Mouse (Mus musculus) hindbrain, embryonic 14.5 days (tissue): Measurements from ENCODE around the gene Rnf217. TPM values are rescaled to one million over a fixed set of nuclear protein-coding genes. Genes with fewer than 3 reads are reported as not detected.

Experiments used
- ATAC-seq: fragments of 200-750 bp; cut with Nextera tagmentation; 2 replicates; pipeline ENCODE4 v1.8.0; 2017; ENCODE audit warnings: moderate number of reproducible peaks, mild to moderate bottlenecking, moderate TSS enrichment, moderate library complexity; ENCODE audit not compliant: low FRiP score
- DNase-seq: peaks from one replicate; pipeline ENCODE4 v3.0.0-alpha.2; 2015; ENCODE audit warnings: low spot score
- H3K27ac ChIP-seq: fragments of 300-500 bp; sonication (generic); 2 replicates; pipeline ENCODE4 v1.5.1; 2014; ENCODE audit warnings: mild to moderate bottlenecking, moderate library complexity
- H3K27me3 ChIP-seq: fragments of 300-500 bp; sonication (generic); 2 replicates; pipeline ENCODE4 v1.6.1; 2014; ENCODE audit warnings: mild to moderate bottlenecking, low read length, mixed read lengths; ENCODE audit not compliant: control insufficient read depth, insufficient read depth
- H3K36me3 ChIP-seq: fragments of 300-500 bp; sonication (generic); replicated peaks from 2 replicates; pipeline ENCODE4 v1.6.1; 2014; ENCODE audit not compliant: control insufficient read depth, insufficient read depth
- H3K4me1 ChIP-seq: fragments of 300-500 bp; sonication (generic); replicated peaks from 2 replicates; pipeline ENCODE4 v1.6.1; 2014; ENCODE audit warnings: antibody characterized with exemption, low read length, mixed read lengths; ENCODE audit not compliant: control insufficient read depth, insufficient read depth
- H3K4me2 ChIP-seq: fragments of 300-500 bp; sonication (generic); replicated peaks from 2 replicates; pipeline ENCODE4 v1.6.1; 2014; ENCODE audit warnings: mild to moderate bottlenecking, moderate library complexity
- H3K4me3 ChIP-seq: fragments of 300-500 bp; sonication (generic); replicated peaks from 2 replicates; pipeline ENCODE4 v1.5.1; 2014; ENCODE audit warnings: mild to moderate bottlenecking, low read length
- H3K9ac ChIP-seq: fragments of 300-500 bp; sonication (generic); 2 replicates; pipeline ENCODE4 v1.6.1; 2014
- H3K9me3 ChIP-seq: fragments of 300-500 bp; sonication (generic); 2 replicates; pipeline ENCODE4 v1.6.1; 2016; ENCODE audit warnings: low read length; ENCODE audit not compliant: control insufficient read depth
- WGBS: fragments of 180-500 bp; shearing (Covaris S2); extraction: QIAGEN DNeasy Blood & Tissue Kit; methylation state at CpG from one replicate; pipeline ENCODE4 v1.1.7; 2014; 5-methylcytosine and 5-hydroxymethylcytosine counted together
- polyA plus RNA-seq: library from polyadenylated mRNA; unstranded; fragments of >200 nt; fragmentation: Nextera tagmentation; extraction: Ambion mirVana; gene quantifications from 2 replicates; pipeline ENCODE4 v1.2.1, GENCODE M21; 2014

The Rnf217 gene
- polyA plus RNA-seq, 1 experiment from 2014 or later, result 3.2 TPM

DNA sequence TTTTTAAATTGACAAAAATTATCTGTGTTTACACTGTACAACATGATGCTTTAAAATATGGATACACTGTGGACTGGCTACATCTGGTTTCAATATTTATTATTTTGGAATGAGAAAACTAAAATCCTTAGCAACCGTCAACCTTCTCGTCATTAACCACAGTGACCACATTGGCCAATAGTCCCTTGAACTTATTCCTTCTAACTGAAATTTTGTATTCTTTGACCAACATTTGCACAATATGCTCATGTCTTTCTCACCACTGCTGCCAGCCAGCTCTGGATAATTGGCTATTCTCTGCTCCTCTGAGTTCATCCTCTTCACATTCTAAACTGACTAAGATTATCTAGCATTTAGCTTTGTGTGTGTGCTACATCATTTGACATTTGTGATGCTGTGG lies 69.6 kb downstream of the Rnf217 start:
- WGBS, result 90% methylated on average over 2 of the region's 2 CpGs
- DNase-seq, result no peak
- Histone ChIP-seq H3K27ac (no peak overlapping the region), H3K9me3 (no peaks in the 10 kb centered on the region), H3K27me3 (no peaks in the 10 kb centered on the region), H3K4me2 (no peak overlapping the region), H3K4me3 (no peak overlapping the region), H3K4me1 (no peaks in the 10 kb centered on the region), H3K36me3 (no peaks in the 10 kb centered on the region), H3K9ac (no peak overlapping the region)
- no peak for ATAC-seq

DNA sequence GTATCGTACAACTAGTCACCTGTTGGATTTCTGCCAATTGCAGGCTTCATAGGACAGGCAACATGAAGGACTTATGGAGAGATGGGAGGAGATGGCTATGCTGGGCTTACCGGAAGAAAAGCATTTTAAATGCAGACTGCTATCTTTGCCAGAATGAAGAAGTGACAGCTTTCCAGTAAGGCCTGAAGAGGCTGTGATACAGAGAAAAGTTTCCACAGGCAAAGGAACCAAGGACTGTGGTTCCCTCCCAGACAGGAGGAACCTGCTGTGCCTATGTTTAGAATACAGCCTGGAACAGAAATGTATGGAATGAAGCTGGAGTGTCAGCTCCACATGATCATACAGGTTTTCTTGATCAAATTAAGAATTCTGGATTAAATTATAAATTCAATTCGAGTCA lies 70.3 kb downstream of the Rnf217 start:
- Histone ChIP-seq H3K4me2 (no peak overlapping the region), H3K9ac (no peak overlapping the region), H3K27me3 (no peaks in the 10 kb centered on the region), H3K4me1 (no peaks in the 10 kb centered on the region), H3K27ac (no peak overlapping the region), H3K36me3 (no peaks in the 10 kb centered on the region), H3K9me3 (no peaks in the 10 kb centered on the region), H3K4me3 (no peak overlapping the region)
- ATAC-seq (no peak), DNase-seq (no peak)
- WGBS, result 84% methylated on average over 3 of the region's 3 CpGs

DNA sequence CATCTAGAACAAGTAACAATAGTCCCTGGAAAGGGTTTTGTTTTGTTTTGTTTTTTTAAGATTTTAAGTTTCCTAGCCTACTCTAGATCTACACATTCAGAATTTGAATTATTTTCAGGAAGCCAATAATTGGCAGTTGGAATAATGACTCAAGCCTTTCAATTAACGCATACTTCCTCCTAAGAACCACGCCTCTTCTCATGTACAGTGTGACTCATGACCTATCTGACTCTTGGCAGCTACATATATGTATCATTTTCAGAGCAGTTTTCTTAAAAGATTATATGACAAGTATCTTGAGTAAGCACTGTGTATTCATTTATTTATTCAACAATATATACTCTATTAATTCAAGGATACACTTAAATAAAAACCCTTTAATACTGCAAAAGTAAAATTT lies 70.7 kb downstream of the Rnf217 start:
- no peak for ATAC-seq
- WGBS, result 96% methylated on average over 2 of the region's 2 CpGs

DNA sequence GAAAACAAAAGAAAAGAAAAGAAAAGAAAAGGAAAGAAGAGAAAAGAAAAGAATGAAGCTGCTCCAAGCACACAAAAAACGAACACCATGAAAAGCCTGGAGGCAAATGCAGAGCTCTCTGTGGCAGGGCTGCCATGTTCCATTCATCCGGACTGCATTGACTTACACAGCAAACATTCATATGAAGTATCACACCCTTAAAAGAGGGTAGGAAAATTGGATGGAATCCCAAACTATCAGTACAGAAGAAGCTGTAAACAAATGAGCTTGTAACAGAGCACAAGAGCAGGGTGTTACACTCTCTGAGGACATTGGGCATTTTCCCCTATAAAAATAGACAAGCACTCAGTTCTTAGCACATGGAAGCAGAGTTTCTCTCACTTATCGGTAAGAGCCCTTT lies 71.8 kb downstream of the Rnf217 start:
- DNase-seq (no peak), ATAC-seq (no peak)
- Histone ChIP-seq H3K4me3 (no peak overlapping the region), H3K9me3 (no peaks in the 10 kb centered on the region), H3K36me3 (no peaks in the 10 kb centered on the region), H3K27ac (no peak overlapping the region), H3K4me1 (no peaks in the 10 kb centered on the region), H3K4me2 (no peak overlapping the region), H3K27me3 (no peaks in the 10 kb centered on the region), H3K9ac (no peak overlapping the region)
- WGBS, result 72% methylated on average over 3 of the region's 3 CpGs

More for the DNA sequence above, 70.7 kb downstream of the Rnf217 start:
- H3K9me3 ChIP-seq, result no peaks in the 10 kb centered on the region
- H3K4me2 ChIP-seq, result no peak overlapping the region
- H3K27ac ChIP-seq, result no peak overlapping the region
- H3K27me3 ChIP-seq, result no peaks in the 10 kb centered on the region
- H3K9ac ChIP-seq, result no peak overlapping the region
- no peaks in the 10 kb centered on the region for H3K36me3 ChIP-seq
- no peaks in the 10 kb centered on the region for H3K4me1 ChIP-seq
- no peak for DNase-seq
- H3K4me3 ChIP-seq, result no peak overlapping the region

DNA sequence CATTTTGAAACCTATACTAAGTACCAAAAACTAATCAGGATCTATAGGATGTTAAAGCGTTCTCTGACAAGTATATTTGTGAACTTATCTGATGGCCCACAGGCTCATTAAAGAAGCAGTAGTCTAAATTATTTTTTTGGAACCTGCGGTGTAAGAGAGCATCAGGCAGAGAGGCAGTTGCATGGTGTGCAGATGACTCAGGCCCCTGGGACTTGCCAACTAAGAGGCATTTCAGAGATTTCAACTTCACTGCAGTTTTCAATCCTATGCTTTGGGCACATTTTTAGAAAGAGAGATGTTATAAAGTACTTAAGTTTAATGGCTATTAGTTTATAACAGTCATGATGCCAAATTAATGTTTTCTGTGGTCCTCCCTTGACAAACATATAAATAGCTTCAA lies 73.9 kb downstream of the Rnf217 start:
- Histone ChIP-seq H3K4me2 (no peak overlapping the region), H3K4me3 (no peak overlapping the region), H3K27me3 (no peaks in the 10 kb centered on the region), H3K27ac (no peak overlapping the region), H3K36me3 (no peaks in the 10 kb centered on the region), H3K9ac (no peak overlapping the region), H3K9me3 (no peaks in the 10 kb centered on the region), H3K4me1 (no peaks in the 10 kb centered on the region)
- DNase-seq (no peak), ATAC-seq (no peak)
- 86% methylated on average over 2 of the region's 2 CpGs for WGBS

DNA sequence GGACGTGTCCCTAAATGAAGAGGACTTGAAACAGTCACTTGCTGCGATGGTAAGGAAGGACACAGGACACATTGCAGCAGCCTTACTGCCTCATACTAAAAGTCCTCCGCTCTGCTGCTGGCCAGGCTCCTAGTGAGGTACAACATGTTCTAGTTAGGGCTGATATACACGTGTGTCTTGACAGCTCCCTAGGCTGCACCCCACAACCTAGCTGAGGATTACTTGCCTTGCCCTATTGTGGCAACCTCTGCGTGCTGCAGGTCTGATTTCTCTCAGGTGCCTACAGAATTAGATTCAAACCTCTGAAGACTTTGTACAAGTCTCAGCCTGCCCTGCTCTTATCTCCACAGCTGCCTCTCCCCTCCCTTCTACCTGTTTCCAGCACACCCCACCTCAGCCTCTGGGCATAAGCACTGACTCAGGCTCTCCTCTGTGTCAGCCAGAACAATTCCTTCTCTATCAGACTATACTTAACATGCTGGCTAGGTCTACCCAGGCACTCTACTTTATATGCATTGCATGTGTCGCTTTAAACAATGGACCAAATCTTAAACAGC lies 75.6 kb downstream of the Rnf217 start:
- 93% methylated on average over 6 of the region's 6 CpGs for WGBS
- ATAC-seq (no peak), DNase-seq (no peak)
- H3K4me3 ChIP-seq, result no peak overlapping the region
- H3K4me1 ChIP-seq, result peaks cover 6% of the 10 kb centered on the region
- H3K27ac ChIP-seq, result no peak overlapping the region
- H3K36me3 ChIP-seq, result no peaks in the 10 kb centered on the region
- no peak overlapping the region for H3K9ac ChIP-seq
- H3K4me2 ChIP-seq, result no peak overlapping the region
- no peaks in the 10 kb centered on the region for H3K27me3 ChIP-seq
- H3K9me3 ChIP-seq, result no peaks in the 10 kb centered on the region

DNA sequence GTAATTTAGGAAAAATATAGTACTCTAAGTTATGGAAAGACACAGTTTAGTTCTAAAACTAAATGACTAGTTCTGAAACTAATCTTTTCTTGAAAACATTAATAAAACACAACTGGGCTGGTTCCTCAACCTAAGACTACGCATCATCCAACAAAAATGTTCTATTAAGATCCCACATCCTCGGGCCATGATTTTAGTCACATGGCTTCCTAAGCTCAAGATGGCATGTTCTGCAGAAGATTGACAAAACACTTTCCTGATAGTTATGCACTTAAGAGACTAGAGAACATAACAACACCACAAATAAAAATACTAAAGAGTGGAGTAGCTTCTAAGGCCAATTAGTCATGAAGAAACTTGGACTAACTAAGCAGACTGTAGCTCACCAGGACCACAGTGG lies 76.2 kb downstream of the Rnf217 start:
- Histone ChIP-seq H3K9ac (no peak overlapping the region), H3K9me3 (no peaks in the 10 kb centered on the region), H3K36me3 (no peaks in the 10 kb centered on the region), H3K27ac (no peak overlapping the region), H3K4me2 (no peak overlapping the region), H3K4me3 (no peak overlapping the region), H3K27me3 (no peaks in the 10 kb centered on the region), H3K4me1 (peaks cover 8% of the 10 kb centered on the region)
- DNase-seq (no peak), ATAC-seq (no peak)
- WGBS, result 94% methylated on average over 2 of the region's 2 CpGs

DNA sequence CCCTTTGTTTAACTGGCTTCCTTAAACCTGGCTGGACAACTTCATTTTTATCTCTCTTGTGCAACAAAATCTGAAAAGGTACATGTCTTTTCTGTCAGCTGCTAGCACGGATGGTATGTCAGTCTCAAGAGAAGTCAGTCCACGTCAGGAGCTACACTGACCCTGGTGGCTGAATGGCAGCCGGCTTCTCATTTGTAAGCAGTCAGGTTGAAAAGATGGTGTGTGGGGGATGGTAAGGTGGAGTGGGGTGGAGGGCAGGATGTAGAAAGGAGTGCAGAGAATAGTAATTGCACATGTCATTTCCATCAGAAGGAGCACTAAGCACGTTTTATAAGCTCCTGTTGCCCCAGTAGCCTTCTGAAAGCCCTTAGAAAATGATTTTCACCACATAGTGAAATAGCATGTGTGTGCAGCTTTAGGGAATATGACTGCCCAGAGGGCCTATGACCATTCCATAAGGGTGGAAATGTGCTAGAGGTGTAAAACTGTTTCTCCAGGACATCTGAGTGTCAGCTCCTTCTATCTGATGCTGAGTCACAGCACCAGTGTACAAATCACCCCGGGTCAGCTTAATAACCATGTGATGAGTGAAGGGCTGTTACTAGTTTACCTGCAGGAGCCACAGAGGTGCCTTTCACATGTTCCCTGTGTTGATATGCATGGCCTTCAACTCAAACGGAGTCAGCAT lies 80.5 kb downstream of the Rnf217 start:
- ATAC-seq (peak; percentile 60; the same call in 1 of the 2 replicates), DNase-seq (no peak)
- H3K4me2 ChIP-seq, result no peak overlapping the region
- H3K27me3 ChIP-seq, result no peaks in the 10 kb centered on the region
- WGBS, result 32% methylated on average over 6 of the region's 6 CpGs
- no peaks in the 10 kb centered on the region for H3K36me3 ChIP-seq
- H3K4me3 ChIP-seq, result no peak overlapping the region
- H3K9me3 ChIP-seq, result no peaks in the 10 kb centered on the region
- H3K9ac ChIP-seq, result no peak overlapping the region
- no peak overlapping the region for H3K27ac ChIP-seq
- peaks cover 8% of the 10 kb centered on the region for H3K4me1 ChIP-seq

DNA sequence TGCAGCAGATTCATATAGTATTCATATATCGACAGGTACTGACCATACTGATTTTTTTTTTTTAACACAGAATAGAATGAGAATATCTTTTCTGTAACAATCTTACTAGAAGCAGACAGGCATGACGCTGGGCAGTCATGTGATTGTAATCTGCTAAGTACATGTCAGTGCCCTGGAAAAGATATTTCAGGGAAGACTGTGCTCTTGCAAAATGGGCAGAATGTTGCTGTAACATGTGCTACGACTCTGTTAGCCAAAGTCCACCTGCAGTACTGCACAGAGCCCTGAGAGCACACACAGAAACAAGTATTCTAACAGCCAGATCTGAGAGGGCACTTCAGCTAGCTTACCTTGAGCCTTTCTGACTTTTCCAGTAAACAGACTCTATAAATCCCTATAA lies 83.3 kb downstream of the Rnf217 start:
- Histone ChIP-seq H3K4me2 (no peak overlapping the region), H3K27ac (no peak overlapping the region), H3K4me3 (no peak overlapping the region), H3K9me3 (no peaks in the 10 kb centered on the region), H3K9ac (no peak overlapping the region), H3K36me3 (no peaks in the 10 kb centered on the region), H3K4me1 (peaks cover 8% of the 10 kb centered on the region), H3K27me3 (no peaks in the 10 kb centered on the region)
- DNase-seq (no peak), ATAC-seq (no peak)
- 86% methylated on average over 3 of the region's 3 CpGs for WGBS

DNA sequence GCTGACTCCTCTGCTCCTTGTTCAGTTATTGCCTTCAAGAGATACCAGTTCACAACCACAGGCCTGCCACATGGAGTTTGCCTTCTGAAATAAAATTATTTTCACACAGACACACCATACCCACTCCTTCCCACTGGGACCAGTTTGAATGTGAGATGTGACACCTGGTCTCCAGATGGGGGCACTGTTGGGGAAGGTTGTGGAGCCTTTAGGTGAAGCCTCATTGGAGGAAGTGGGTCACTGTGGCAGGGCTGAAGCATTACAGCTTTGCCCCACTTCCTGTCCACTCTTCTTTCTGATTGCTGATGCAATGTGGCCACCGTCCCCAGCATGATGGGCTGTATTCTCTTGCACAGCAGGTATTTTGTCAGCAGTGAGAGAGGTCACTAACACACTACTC lies 89.6 kb downstream of the Rnf217 start:
- 66% methylated on average over 1 of the region's 1 CpGs for WGBS
- H3K4me1 ChIP-seq, result no peaks in the 10 kb centered on the region; the same call in 1 of the 2 replicates
- ATAC-seq (no peak), DNase-seq (no peak)
- no peaks in the 10 kb centered on the region for H3K9me3 ChIP-seq
- no peak overlapping the region for H3K4me2 ChIP-seq
- no peak overlapping the region for H3K27ac ChIP-seq
- no peak overlapping the region for H3K9ac ChIP-seq
- no peaks in the 10 kb centered on the region for H3K27me3 ChIP-seq
- no peak overlapping the region for H3K4me3 ChIP-seq
- H3K36me3 ChIP-seq, result no peaks in the 10 kb centered on the region
